Comparison of ENCODE assay signal across 19 mouse cellular contexts in genomic region chr15:78763704-78764103, GRCm38 (mm10). TPM values are rescaled to one million over a fixed set of nuclear protein-coding genes. Genes with fewer than 3 reads are reported as not detected.
DNase-seq lines count a peak whose midpoint lies in the region; ATAC-seq lines count a peak whose summit lies in the region.
"Had no signal": no experiment of that assay in that cellular context is flagged by ENCODE, and none has a peak within 500 bp of the region (broad histone marks: within the 10 kb centered on the region; RNA-seq: fewer than 3 reads in every experiment).

No protein-coding gene starts in this region.

- peaks cover 98% of the 10 kb centered on the region for H3K36me3 ChIP-seq in hindbrain, embryonic 10.5 days
- no peaks in the 10 kb centered on the region for H3K36me3 ChIP-seq in hindbrain, embryonic 14.5 days (replicated peaks; ENCODE audit: control insufficient read depth, insufficient read depth)
- peaks cover 30% of the 10 kb centered on the region for H3K36me3 ChIP-seq in neural tube, embryonic 12.5 days
- no peaks in the 10 kb centered on the region for H3K36me3 ChIP-seq in neural tube, embryonic 15.5 days
- peaks cover 77% of the 10 kb centered on the region for H3K36me3 ChIP-seq in forebrain, embryonic 13.5 days (ENCODE audit: poor library complexity, severe bottlenecking)
- H3K36me3 ChIP-seq in hindbrain, embryonic 16.5 days (ENCODE audit: control insufficient read depth, insufficient read depth, low read length): no peaks in the 10 kb centered on the region

- peaks cover 56% of the 10 kb centered on the region for H3K4me1 ChIP-seq in hindbrain, embryonic 10.5 days (replicated peaks)
- H3K4me1 ChIP-seq in hindbrain, embryonic 14.5 days (replicated peaks; ENCODE audit: control insufficient read depth, insufficient read depth, low read length): peaks cover 6% of the 10 kb centered on the region; the same call in 1 of the 2 replicates
- H3K4me1 ChIP-seq in neural tube, embryonic 12.5 days: peaks cover 10% of the 10 kb centered on the region; the same call in 1 of the 2 replicates
- peaks cover 12% of the 10 kb centered on the region for H3K4me1 ChIP-seq in neural tube, embryonic 15.5 days
- H3K4me1 ChIP-seq in forebrain, embryonic 13.5 days: peaks cover 42% of the 10 kb centered on the region
- H3K4me1 ChIP-seq in hindbrain, embryonic 16.5 days (ENCODE audit: control insufficient read depth, insufficient read depth, low read depth, low read length): no peaks in the 10 kb centered on the region; the same call in 1 of the 2 replicates

- H3K4me3 ChIP-seq in hindbrain, embryonic 10.5 days: no peak overlapping the region
- no peak overlapping the region for H3K4me3 ChIP-seq in hindbrain, embryonic 14.5 days (replicated peaks; ENCODE audit: low read length)
- no peak overlapping the region for H3K4me3 ChIP-seq in neural tube, embryonic 12.5 days
- no peak overlapping the region for H3K4me3 ChIP-seq in neural tube, embryonic 15.5 days (replicated peaks)
- H3K4me3 ChIP-seq in forebrain, embryonic 13.5 days: no peak overlapping the region
- H3K4me3 ChIP-seq in hindbrain, embryonic 16.5 days (ENCODE audit: low read length): no peak overlapping the region
- H3K4me3 ChIP-seq: megakaryocyte, embryonic 14.5 days had no signal

- no peak for ATAC-seq in hindbrain, embryonic 14.5 days (ENCODE audit: low FRiP score)
- ATAC-seq in neural tube, embryonic 12.5 days (ENCODE audit: low FRiP score, low read depth): no peak
- no peak for ATAC-seq in neural tube, embryonic 15.5 days (ENCODE audit: low FRiP score)
- no peak; the same call in 1 of the 2 replicates for ATAC-seq in forebrain, embryonic 13.5 days
- ATAC-seq in hindbrain, embryonic 16.5 days: 0 out of 2 replicates have a peak, but pooled peaks have one; percentile 5

- WGBS in hindbrain, embryonic 10.5 days: 92% methylated on average over 5 of the region's 5 CpGs
- WGBS in hindbrain, embryonic 14.5 days: 81% methylated on average over 5 of the region's 5 CpGs
- WGBS in neural tube, embryonic 12.5 days: 83% methylated on average over 5 of the region's 5 CpGs
- 78% methylated on average over 5 of the region's 5 CpGs for WGBS in neural tube, embryonic 15.5 days
- WGBS in forebrain, embryonic 13.5 days: 69% methylated on average over 5 of the region's 5 CpGs
- WGBS in hindbrain, embryonic 16.5 days: 76% methylated on average over 5 of the region's 5 CpGs

- peak overlapping the region; percentile 57 for H3K27ac ChIP-seq in hindbrain, embryonic 10.5 days
- no peak overlapping the region for H3K27ac ChIP-seq in hindbrain, embryonic 14.5 days
- peak overlapping the region; percentile 33; the same call in 1 of the 2 replicates for H3K27ac ChIP-seq in neural tube, embryonic 12.5 days
- no peak overlapping the region for H3K27ac ChIP-seq in neural tube, embryonic 15.5 days (replicated peaks)
- H3K27ac ChIP-seq in forebrain, embryonic 13.5 days: peak overlapping the region; percentile 88
- H3K27ac ChIP-seq in hindbrain, embryonic 16.5 days (ENCODE audit: low read depth, low read length): peak overlapping the region; percentile 18; the same call in 1 of the 2 replicates

- H3K4me2 ChIP-seq in hindbrain, embryonic 14.5 days (replicated peaks): no peak overlapping the region
- no peak overlapping the region for H3K4me2 ChIP-seq in neural tube, embryonic 12.5 days (replicated peaks)
- H3K4me2 ChIP-seq in neural tube, embryonic 15.5 days: no peak overlapping the region
- H3K4me2 ChIP-seq in forebrain, embryonic 13.5 days: 0 out of 2 replicates have a peak overlapping the region, but pooled peaks have one; percentile 12
- no peak overlapping the region for H3K4me2 ChIP-seq in hindbrain, embryonic 16.5 days (ENCODE audit: low read length)
- H3K4me2 ChIP-seq: liver, embryonic 11.5 days had no signal

- no peak overlapping the region for H3K9ac ChIP-seq in hindbrain, embryonic 14.5 days
- no peak overlapping the region for H3K9ac ChIP-seq in neural tube, embryonic 12.5 days
- H3K9ac ChIP-seq in neural tube, embryonic 15.5 days (replicated peaks): no peak overlapping the region
- H3K9ac ChIP-seq in forebrain, embryonic 13.5 days: no peak overlapping the region
- no peak overlapping the region for H3K9ac ChIP-seq in hindbrain, embryonic 16.5 days (ENCODE audit: low read depth, low read length)

- no peaks in the 10 kb centered on the region for H3K9me3 ChIP-seq in hindbrain, embryonic 10.5 days
- no peaks in the 10 kb centered on the region for H3K9me3 ChIP-seq in hindbrain, embryonic 14.5 days (ENCODE audit: control insufficient read depth, low read length)
- no peaks in the 10 kb centered on the region for H3K9me3 ChIP-seq in neural tube, embryonic 12.5 days
- H3K9me3 ChIP-seq in neural tube, embryonic 15.5 days (replicated peaks): no peaks in the 10 kb centered on the region
- H3K9me3 ChIP-seq in forebrain, embryonic 13.5 days (replicated peaks): no peaks in the 10 kb centered on the region
- H3K9me3 ChIP-seq in hindbrain, embryonic 16.5 days (ENCODE audit: control insufficient read depth, low read length): no peaks in the 10 kb centered on the region
- H3K9me3 ChIP-seq: megakaryocyte, embryonic 14.5 days had no signal

- H3K27me3 ChIP-seq in hindbrain, embryonic 10.5 days (ENCODE audit: insufficient read depth, poor library complexity, severe bottlenecking): no peaks in the 10 kb centered on the region
- H3K27me3 ChIP-seq in hindbrain, embryonic 14.5 days (ENCODE audit: control insufficient read depth, insufficient read depth, low read length): no peaks in the 10 kb centered on the region
- H3K27me3 ChIP-seq in neural tube, embryonic 12.5 days (replicated peaks): no peaks in the 10 kb centered on the region
- H3K27me3 ChIP-seq in neural tube, embryonic 15.5 days (replicated peaks): no peaks in the 10 kb centered on the region
- no peaks in the 10 kb centered on the region for H3K27me3 ChIP-seq in forebrain, embryonic 13.5 days
- no peaks in the 10 kb centered on the region for H3K27me3 ChIP-seq in hindbrain, embryonic 16.5 days (replicated peaks; ENCODE audit: control insufficient read depth, insufficient read depth, low read length)
- H3K27me3 ChIP-seq: megakaryocyte, embryonic 14.5 days had no signal

- no peak for DNase-seq in hindbrain, embryonic 10.5 days (ENCODE audit: low spot score)
- no peak for DNase-seq in hindbrain, embryonic 14.5 days (ENCODE audit: low spot score)
- no peak for DNase-seq in cerebellum, postnatal 10 days
- no peak for DNase-seq in spleen, adult 12 weeks (ENCODE audit: low spot score)
- DNase-seq: adrenal gland, postnatal 25 days; B cell, adult 2 months; cerebellum, adult 11 months; cerebellum, postnatal 14 days; gastrocnemius, postnatal 25 days; kidney, adult 8-10 months; lung, adult 18-20 months; thymus, postnatal 36 days had no signal

RNA-seq across cellular contexts. Expression of gene Mfng, which starts 9.6 kb away (rescaled TPM):
- polyA plus RNA-seq in hindbrain, embryonic 10.5 days (2016; fragmentation: Nextera tagmentation; extraction: Ambion mirVana): 71.6 and 79.0 TPM in 2 replicates
- 11.7 and 12.5 TPM in 2 replicates for polyA plus RNA-seq in hindbrain, embryonic 14.5 days (2014; fragmentation: Nextera tagmentation; extraction: Ambion mirVana)
- polyA plus RNA-seq in neural tube, embryonic 12.5 days (2016; fragmentation: Nextera tagmentation; extraction: Ambion mirVana): 65.3 and 72.9 TPM in 2 replicates
- polyA plus RNA-seq in neural tube, embryonic 15.5 days (2015; fragmentation: Nextera tagmentation; extraction: Ambion mirVana): 14.5 and 22.6 TPM in 2 replicates
- 136 and 138 TPM in 2 replicates for polyA plus RNA-seq in forebrain, embryonic 13.5 days (2015; fragmentation: Nextera tagmentation; extraction: Ambion mirVana)
- polyA plus RNA-seq in hindbrain, embryonic 16.5 days (2015; fragmentation: Nextera tagmentation; extraction: Ambion mirVana): 19.7 and 20.1 TPM in 2 replicates

RNA-seq across cellular contexts. Expression of gene Card10, which starts 39.1 kb away (rescaled TPM):
- 4.3 and 4.5 TPM in 2 replicates for polyA plus RNA-seq in hindbrain, embryonic 10.5 days (2016; fragmentation: Nextera tagmentation; extraction: Ambion mirVana)
- polyA plus RNA-seq in hindbrain, embryonic 14.5 days (2014; fragmentation: Nextera tagmentation; extraction: Ambion mirVana): 2.5 and 2.6 TPM in 2 replicates
- 2.8 and 3.4 TPM in 2 replicates for polyA plus RNA-seq in neural tube, embryonic 12.5 days (2016; fragmentation: Nextera tagmentation; extraction: Ambion mirVana)
- 1.9 and 3.7 TPM in 2 replicates for polyA plus RNA-seq in neural tube, embryonic 15.5 days (2015; fragmentation: Nextera tagmentation; extraction: Ambion mirVana)
- polyA plus RNA-seq in forebrain, embryonic 13.5 days (2015; fragmentation: Nextera tagmentation; extraction: Ambion mirVana): 0.92 and 0.93 TPM in 2 replicates
- 2.5 and 2.8 TPM in 2 replicates for polyA plus RNA-seq in hindbrain, embryonic 16.5 days (2015; fragmentation: Nextera tagmentation; extraction: Ambion mirVana)

RNA-seq across cellular contexts. Expression of gene Elfn2, which starts 45.1 kb away (rescaled TPM):
- 0.24 and 0.39 TPM in 2 replicates for polyA plus RNA-seq in hindbrain, embryonic 10.5 days (2016; fragmentation: Nextera tagmentation; extraction: Ambion mirVana)
- 6.0 and 8.5 TPM in 2 replicates for polyA plus RNA-seq in hindbrain, embryonic 14.5 days (2014; fragmentation: Nextera tagmentation; extraction: Ambion mirVana)
- 1.9 and 2.0 TPM in 2 replicates for polyA plus RNA-seq in neural tube, embryonic 12.5 days (2016; fragmentation: Nextera tagmentation; extraction: Ambion mirVana)
- 9.8 and 10.6 TPM in 2 replicates for polyA plus RNA-seq in neural tube, embryonic 15.5 days (2015; fragmentation: Nextera tagmentation; extraction: Ambion mirVana)
- polyA plus RNA-seq in forebrain, embryonic 13.5 days (2015; fragmentation: Nextera tagmentation; extraction: Ambion mirVana): 1.7 and 1.8 TPM in 2 replicates
- polyA plus RNA-seq in hindbrain, embryonic 16.5 days (2015; fragmentation: Nextera tagmentation; extraction: Ambion mirVana): 11.6 and 13.3 TPM in 2 replicates
- polyA plus RNA-seq: liver, embryonic 11.5 days; stomach, embryonic 14.5 days had no signal

Comparison
In these comparisons a context has a peak if more than half of its experiments do, and no peak if none do; other contexts are left out.
1. H3K27ac ChIP-seq: peak in hindbrain, embryonic 10.5 days (single experiment), neural tube, embryonic 12.5 days (single experiment), forebrain, embryonic 13.5 days (single experiment) and hindbrain, embryonic 16.5 days (single experiment); none in hindbrain, embryonic 14.5 days (single experiment) and neural tube, embryonic 15.5 days (single experiment).